Mouse (Mus musculus): ENCODE measurements around the gene Kremen1.

- TF ChIP-seq CTCF (IDR thresholded peaks at IDR 0.05; ENCODE audit: borderline replicate concordance, insufficient read depth, low read length) (no peak), POLR2A (IDR thresholded peaks at IDR 0.05; ENCODE audit: low read depth, low read length) (no peak)
These were observed 19.6 kb upstream of the Kremen1 start for GRCm38 (mm10) chr11:5280932-5281331.

Data from embryonic fibroblast, embryonic 13.5 days (primary cell).